Mouse (Mus musculus): ENCODE results near the gene Gm9195. TPM values are rescaled to one million over a fixed set of nuclear protein-coding genes. Genes with fewer than 3 reads are reported as not detected.

Gm9195 gene
- total and polyA plus RNA-seq, 3 experiments = under 0.01 TPM; not detected in 2

GRCm38 (mm10) chr14:72493775-72494174 is 2.1 kb upstream of the Gm9195 start:
- no peak for ATAC-seq (ENCODE audit: extremely low read depth, insufficient number of reproducible peaks, low FRiP score, poor library complexity, severe bottlenecking)
- no peaks in the 10 kb centered on the region for H3K36me3 ChIP-seq (replicated peaks)
- no peaks in the 10 kb centered on the region for H3K4me1 ChIP-seq (ENCODE audit: insufficient read depth, low read depth, low read length)
- no peaks in the 10 kb centered on the region for H3K27me3 ChIP-seq (ENCODE audit: insufficient read depth, low read length)
- DNase-seq (ENCODE audit: low spot score) = no peak
- TF ChIP-seq GATA1 (IDR thresholded peaks at IDR 0.05; ENCODE audit: borderline replicate concordance, low read length) (no peak), CTCF (IDR thresholded peaks at IDR 0.05; ENCODE audit: low read depth, low read length) (no peak), GATA2 (IDR thresholded peaks at IDR 0.05; ENCODE audit: borderline replicate concordance, low read depth, low read length) (no peak), POLR2AphosphoS5 (IDR thresholded peaks at IDR 0.05; ENCODE audit: insufficient replicate concordance, low read depth, low read length) (no peak), TAL1 (conservative IDR thresholded peaks at IDR 0.05; ENCODE audit: low read depth, low read length) (no peak)
- H3K4me3 ChIP-seq (ENCODE audit: low read depth, low read length) = no peak overlapping the region
- H3K9me3 ChIP-seq (replicated peaks) = no peaks in the 10 kb centered on the region

GRCm38 (mm10) chr14:72490367-72490766 is 1.3 kb downstream of the Gm9195 start:
- ATAC-seq (ENCODE audit: extremely low read depth, insufficient number of reproducible peaks, low FRiP score, poor library complexity, severe bottlenecking) (no peak), DNase-seq (ENCODE audit: low spot score) (no peak)
- no peaks in the 10 kb centered on the region for H3K9me3 ChIP-seq (replicated peaks)
- H3K27me3 ChIP-seq (ENCODE audit: insufficient read depth, low read length) = no peaks in the 10 kb centered on the region
- TF ChIP-seq TAL1 (conservative IDR thresholded peaks at IDR 0.05; ENCODE audit: low read depth, low read length) (no peak), GATA2 (IDR thresholded peaks at IDR 0.05; ENCODE audit: borderline replicate concordance, low read depth, low read length) (no peak), GATA1 (IDR thresholded peaks at IDR 0.05; ENCODE audit: borderline replicate concordance, low read length) (no peak), POLR2AphosphoS5 (IDR thresholded peaks at IDR 0.05; ENCODE audit: insufficient replicate concordance, low read depth, low read length) (no peak), CTCF (IDR thresholded peaks at IDR 0.05; ENCODE audit: low read depth, low read length) (no peak)
- H3K4me3 ChIP-seq (ENCODE audit: low read depth, low read length) = no peak overlapping the region
- H3K36me3 ChIP-seq (replicated peaks) = no peaks in the 10 kb centered on the region
- no peaks in the 10 kb centered on the region for H3K4me1 ChIP-seq (ENCODE audit: insufficient read depth, low read depth, low read length)

- Histone ChIP-seq H3K36me3 (replicated peaks) (no peaks in the 10 kb centered on the region), H3K4me1 (ENCODE audit: insufficient read depth, low read depth, low read length) (no peaks in the 10 kb centered on the region), H3K4me3 (ENCODE audit: low read depth, low read length) (no peak overlapping the region), H3K27me3 (ENCODE audit: insufficient read depth, low read length) (no peaks in the 10 kb centered on the region), H3K9me3 (replicated peaks) (no peaks in the 10 kb centered on the region)
- ATAC-seq (ENCODE audit: extremely low read depth, insufficient number of reproducible peaks, low FRiP score, poor library complexity, severe bottlenecking) = no peak
- TF ChIP-seq TAL1 (conservative IDR thresholded peaks at IDR 0.05; ENCODE audit: low read depth, low read length) (no peak), POLR2AphosphoS5 (IDR thresholded peaks at IDR 0.05; ENCODE audit: insufficient replicate concordance, low read depth, low read length) (no peak), GATA1 (IDR thresholded peaks at IDR 0.05; ENCODE audit: borderline replicate concordance, low read length) (no peak), CTCF (IDR thresholded peaks at IDR 0.05; ENCODE audit: low read depth, low read length) (no peak), GATA2 (IDR thresholded peaks at IDR 0.05; ENCODE audit: borderline replicate concordance, low read depth, low read length) (no peak)
- no peak for DNase-seq (ENCODE audit: low spot score)
Measured at GRCm38 (mm10) chr14:72474501-72474900, 17.1 kb downstream of the Gm9195 start.

GRCm38 (mm10) chr14:72468429-72468828 is 23.2 kb downstream of the Gm9195 start:
- ATAC-seq (ENCODE audit: extremely low read depth, insufficient number of reproducible peaks, low FRiP score, poor library complexity, severe bottlenecking) = no peak

GRCm38 (mm10) chr14:72466384-72466783 is 25.3 kb downstream of the Gm9195 start:
- Histone ChIP-seq H3K4me1 (ENCODE audit: insufficient read depth, low read depth, low read length) (no peaks in the 10 kb centered on the region), H3K27me3 (ENCODE audit: insufficient read depth, low read length) (no peaks in the 10 kb centered on the region), H3K4me3 (ENCODE audit: low read depth, low read length) (no peak overlapping the region), H3K9me3 (replicated peaks) (no peaks in the 10 kb centered on the region), H3K36me3 (replicated peaks) (no peaks in the 10 kb centered on the region)
- no peak for TF ChIP-seq TAL1 (conservative IDR thresholded peaks at IDR 0.05; ENCODE audit: low read depth, low read length)
- no peak for TF ChIP-seq GATA2 (IDR thresholded peaks at IDR 0.05; ENCODE audit: borderline replicate concordance, low read depth, low read length)
- TF ChIP-seq GATA1 (IDR thresholded peaks at IDR 0.05; ENCODE audit: borderline replicate concordance, low read length) = no peak
- TF ChIP-seq CTCF (IDR thresholded peaks at IDR 0.05; ENCODE audit: low read depth, low read length) = no peak
- no peak for DNase-seq (ENCODE audit: low spot score)
- no peak for ATAC-seq (ENCODE audit: extremely low read depth, insufficient number of reproducible peaks, low FRiP score, poor library complexity, severe bottlenecking)

More at GRCm38 (mm10) chr14:72468429-72468828, 23.2 kb downstream of the Gm9195 start:
- Histone ChIP-seq H3K4me3 (ENCODE audit: low read depth, low read length) (no peak overlapping the region), H3K4me1 (ENCODE audit: insufficient read depth, low read depth, low read length) (no peaks in the 10 kb centered on the region), H3K9me3 (replicated peaks) (no peaks in the 10 kb centered on the region), H3K27me3 (ENCODE audit: insufficient read depth, low read length) (no peaks in the 10 kb centered on the region), H3K36me3 (replicated peaks) (no peaks in the 10 kb centered on the region)
- TF ChIP-seq GATA2 (IDR thresholded peaks at IDR 0.05; ENCODE audit: borderline replicate concordance, low read depth, low read length) (no peak), GATA1 (IDR thresholded peaks at IDR 0.05; ENCODE audit: borderline replicate concordance, low read length) (no peak), CTCF (IDR thresholded peaks at IDR 0.05; ENCODE audit: low read depth, low read length) (no peak), POLR2AphosphoS5 (IDR thresholded peaks at IDR 0.05; ENCODE audit: insufficient replicate concordance, low read depth, low read length) (no peak), TAL1 (conservative IDR thresholded peaks at IDR 0.05; ENCODE audit: low read depth, low read length) (no peak)
- no peak for DNase-seq (ENCODE audit: low spot score)

- H3K36me3 ChIP-seq (replicated peaks) = no peaks in the 10 kb centered on the region
- DNase-seq (ENCODE audit: low spot score) (no peak), ATAC-seq (ENCODE audit: extremely low read depth, insufficient number of reproducible peaks, low FRiP score, poor library complexity, severe bottlenecking) (no peak)
- H3K9me3 ChIP-seq (replicated peaks) = no peaks in the 10 kb centered on the region
- no peak for TF ChIP-seq CTCF (IDR thresholded peaks at IDR 0.05; ENCODE audit: low read depth, low read length)
- TF ChIP-seq GATA1 (IDR thresholded peaks at IDR 0.05; ENCODE audit: borderline replicate concordance, low read length) = no peak
- TF ChIP-seq POLR2AphosphoS5 (IDR thresholded peaks at IDR 0.05; ENCODE audit: insufficient replicate concordance, low read depth, low read length) = no peak
- no peak for TF ChIP-seq TAL1 (conservative IDR thresholded peaks at IDR 0.05; ENCODE audit: low read depth, low read length)
- no peak for TF ChIP-seq GATA2 (IDR thresholded peaks at IDR 0.05; ENCODE audit: borderline replicate concordance, low read depth, low read length)
- no peak overlapping the region for H3K4me3 ChIP-seq (ENCODE audit: low read depth, low read length)
- H3K27me3 ChIP-seq (ENCODE audit: insufficient read depth, low read length) = no peaks in the 10 kb centered on the region
- no peaks in the 10 kb centered on the region for H3K4me1 ChIP-seq (ENCODE audit: insufficient read depth, low read depth, low read length)
Measured at GRCm38 (mm10) chr14:72461591-72461990, 30.0 kb downstream of the Gm9195 start.
